In the genomic region with DNA sequence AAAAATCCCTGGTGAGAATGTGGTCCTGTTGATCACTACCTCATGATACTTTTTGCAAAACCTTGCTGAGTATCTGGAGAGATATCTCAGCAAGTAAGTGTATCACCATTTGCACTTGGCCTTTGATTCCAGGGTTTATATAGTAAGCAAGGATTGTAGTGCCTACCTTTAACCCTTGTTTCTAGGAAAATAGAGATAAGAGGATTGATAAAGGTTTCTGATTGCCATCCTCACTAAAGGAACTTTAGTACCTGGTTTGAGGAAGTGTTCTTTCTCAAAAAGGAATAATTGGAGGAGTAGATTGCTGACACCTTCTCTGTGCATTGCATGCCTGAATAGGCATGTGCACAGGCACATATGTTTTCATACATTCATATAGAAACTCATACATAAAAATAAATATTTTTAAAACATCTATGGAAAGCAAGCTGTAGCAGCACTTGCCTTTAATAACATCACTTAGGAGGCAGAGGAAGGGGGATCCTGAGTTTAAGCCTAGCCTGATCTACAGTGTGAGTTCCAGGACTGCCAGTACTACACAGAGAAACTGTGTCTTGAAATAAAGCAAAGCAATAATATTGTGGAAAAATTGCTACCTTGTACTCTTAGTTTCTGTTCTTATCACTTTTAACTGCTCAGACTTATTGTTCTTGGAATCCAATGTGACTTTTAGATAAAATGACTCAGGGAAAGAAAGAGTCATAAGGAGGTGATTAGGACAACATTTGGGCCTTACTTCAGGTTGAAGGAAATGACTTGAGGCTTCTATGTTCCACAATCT, we compare ENCODE assay signal across 21 mouse cellular contexts.
A peak's percentile ranks its signal among the peaks of the same experiment; 100 is the strongest.
DNase-seq lines count a peak whose midpoint lies in the region; ATAC-seq and TF ChIP-seq lines count a peak whose summit lies in the region.
"Had no signal": no experiment of that assay in that cellular context is flagged by ENCODE, and none has a peak within 500 bp of the region (broad histone marks: within the 10 kb centered on the region; RNA-seq: fewer than 3 reads in every experiment).

No protein-coding gene starts in this region.

- H3K4me3 ChIP-seq in intestine, embryonic 15.5 days (replicated peaks) = no peak overlapping the region
- no peak overlapping the region for H3K4me3 ChIP-seq in intestine, embryonic 16.5 days (ENCODE audit: low read length)
- no peak overlapping the region for H3K4me3 ChIP-seq in intestine, postnatal 0 days (ENCODE audit: low read depth, low read length)
- H3K4me3 ChIP-seq in liver, embryonic 11.5 days (ENCODE audit: low read depth, low read length) = no peak overlapping the region
- no peak overlapping the region for H3K4me3 ChIP-seq in midbrain, embryonic 15.5 days

- DNase-seq in gastrocnemius, postnatal 10 days = no peak
- no peak for DNase-seq in liver, embryonic 11.5 days (ENCODE audit: low spot score)
- DNase-seq: adrenal gland, adult 2 months; adrenal gland, adult 8-10 months; adrenal gland, postnatal 10 days; adrenal gland, postnatal 14 days; adrenal gland, postnatal 25 days; adrenal gland, postnatal 36 days; B cell, adult 2 months; cerebellum, adult 11 months; cerebellum, adult 11-12 months; cerebellum, adult 18-20 months had no signal

- no peaks in the 10 kb centered on the region for H3K9me3 ChIP-seq in intestine, embryonic 15.5 days
- H3K9me3 ChIP-seq in intestine, embryonic 16.5 days (ENCODE audit: control insufficient read depth, low read length) = no peaks in the 10 kb centered on the region
- H3K9me3 ChIP-seq in intestine, postnatal 0 days (ENCODE audit: control insufficient read depth) = no peaks in the 10 kb centered on the region
- no peaks in the 10 kb centered on the region for H3K9me3 ChIP-seq in liver, embryonic 11.5 days (ENCODE audit: control insufficient read depth, low read length)
- no peaks in the 10 kb centered on the region for H3K9me3 ChIP-seq in midbrain, embryonic 15.5 days

- H3K27ac ChIP-seq in intestine, embryonic 15.5 days = no peak overlapping the region
- no peak overlapping the region for H3K27ac ChIP-seq in intestine, embryonic 16.5 days (ENCODE audit: low read length)
- H3K27ac ChIP-seq in intestine, postnatal 0 days (ENCODE audit: low read depth, low read length) = peak overlapping the region; percentile 52; the same call in 1 of the 2 replicates
- no peak overlapping the region for H3K27ac ChIP-seq in liver, embryonic 11.5 days (ENCODE audit: low read depth, low read length)
- H3K27ac ChIP-seq in midbrain, embryonic 15.5 days = no peak overlapping the region

- ATAC-seq in intestine, embryonic 15.5 days = peak; percentile 73
- ATAC-seq in intestine, embryonic 16.5 days = peak; percentile 96
- peak; percentile 91 for ATAC-seq in intestine, postnatal 0 days
- no peak for ATAC-seq in liver, embryonic 11.5 days (replicated peaks; ENCODE audit: low FRiP score)
- ATAC-seq in midbrain, embryonic 15.5 days (replicated peaks) = no peak
- ATAC-seq: activated CD4-positive, CD25-positive, alpha-beta regulatory T cell, adult 4 months; CD4-positive, CD25-positive, alpha-beta regulatory T cell, adult 4 months; Patski had no signal

- no peak overlapping the region for H3K9ac ChIP-seq in intestine, embryonic 15.5 days
- no peak overlapping the region for H3K9ac ChIP-seq in intestine, embryonic 16.5 days (ENCODE audit: low read depth, low read length)
- no peak overlapping the region for H3K9ac ChIP-seq in intestine, postnatal 0 days (ENCODE audit: low read depth, low read length)
- no peak overlapping the region for H3K9ac ChIP-seq in liver, embryonic 11.5 days (ENCODE audit: low read depth, low read length)
- no peak overlapping the region for H3K9ac ChIP-seq in midbrain, embryonic 15.5 days

- no peak overlapping the region for H3K4me2 ChIP-seq in intestine, embryonic 15.5 days (replicated peaks)
- H3K4me2 ChIP-seq in intestine, embryonic 16.5 days (ENCODE audit: low read depth, low read length) = no peak overlapping the region
- H3K4me2 ChIP-seq in intestine, postnatal 0 days (replicated peaks; ENCODE audit: low read depth) = no peak overlapping the region
- no peak overlapping the region for H3K4me2 ChIP-seq in liver, embryonic 11.5 days
- no peak overlapping the region for H3K4me2 ChIP-seq in midbrain, embryonic 15.5 days

- H3K27me3 ChIP-seq in intestine, embryonic 15.5 days (replicated peaks) = no peaks in the 10 kb centered on the region
- no peaks in the 10 kb centered on the region for H3K27me3 ChIP-seq in intestine, embryonic 16.5 days (replicated peaks; ENCODE audit: control insufficient read depth, insufficient read depth, low read length)
- no peaks in the 10 kb centered on the region for H3K27me3 ChIP-seq in intestine, postnatal 0 days (replicated peaks; ENCODE audit: control insufficient read depth, insufficient read depth, low read length)
- no peaks in the 10 kb centered on the region for H3K27me3 ChIP-seq in liver, embryonic 11.5 days (replicated peaks; ENCODE audit: control insufficient read depth, insufficient read depth, low read length)
- H3K27me3 ChIP-seq in midbrain, embryonic 15.5 days (replicated peaks) = no peaks in the 10 kb centered on the region
- H3K27me3 ChIP-seq: CH12.LX, Patski had no signal

- H3K4me1 ChIP-seq in intestine, embryonic 15.5 days (replicated peaks) = no peaks in the 10 kb centered on the region
- no peaks in the 10 kb centered on the region for H3K4me1 ChIP-seq in intestine, embryonic 16.5 days (ENCODE audit: control insufficient read depth, insufficient read depth, low read length)
- H3K4me1 ChIP-seq in intestine, postnatal 0 days (replicated peaks; ENCODE audit: control insufficient read depth, insufficient read depth, low read length) = no peaks in the 10 kb centered on the region
- no peaks in the 10 kb centered on the region for H3K4me1 ChIP-seq in liver, embryonic 11.5 days (replicated peaks; ENCODE audit: control insufficient read depth, insufficient read depth, low read length)
- no peaks in the 10 kb centered on the region for H3K4me1 ChIP-seq in midbrain, embryonic 15.5 days

- no peak for TF ChIP-seq CTCF in intestine, postnatal 0 days (IDR thresholded peaks at IDR 0.05; ENCODE audit: low read depth)

- no peaks in the 10 kb centered on the region for H3K36me3 ChIP-seq in intestine, embryonic 15.5 days
- no peaks in the 10 kb centered on the region for H3K36me3 ChIP-seq in intestine, embryonic 16.5 days (ENCODE audit: control insufficient read depth, insufficient read depth, low read length)
- no peaks in the 10 kb centered on the region for H3K36me3 ChIP-seq in intestine, postnatal 0 days (ENCODE audit: control insufficient read depth, insufficient read depth)
- H3K36me3 ChIP-seq in liver, embryonic 11.5 days (ENCODE audit: control insufficient read depth, insufficient read depth, low read length) = no peaks in the 10 kb centered on the region
- H3K36me3 ChIP-seq in midbrain, embryonic 15.5 days (replicated peaks) = no peaks in the 10 kb centered on the region
- H3K36me3 ChIP-seq: G1E had no signal

Comparison
In these comparisons a context has a peak if more than half of its experiments do, and no peak if none do; other contexts are left out.
1. ATAC-seq: peak in intestine, embryonic 15.5 days (single experiment), intestine, embryonic 16.5 days (single experiment) and intestine, postnatal 0 days (single experiment); none in liver, embryonic 11.5 days (single experiment) and midbrain, embryonic 15.5 days (single experiment).